Mouse (Mus musculus): ENCODE data around the gene Htr1a.

The Htr1a gene

DNA sequence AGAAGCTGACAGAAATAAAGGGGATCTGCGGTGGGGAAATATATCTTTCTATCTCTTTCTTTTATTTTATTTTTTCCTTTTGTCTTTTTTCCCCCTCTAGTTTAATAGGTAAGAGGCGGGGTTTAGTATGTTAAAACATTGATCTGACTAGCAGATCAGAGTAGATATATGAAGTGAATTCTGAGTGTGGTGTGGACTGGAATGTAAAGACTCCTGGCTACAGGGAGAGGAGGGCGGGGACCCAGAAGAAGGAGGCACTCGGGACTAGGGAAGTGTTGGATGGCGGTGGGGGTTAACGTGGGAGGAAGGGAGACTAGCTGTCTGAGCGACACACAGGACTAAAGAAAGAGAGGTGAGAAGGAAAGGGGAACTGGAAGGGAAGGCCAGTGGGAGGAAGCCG, at the start of gene Htr1a:
Gene Htr1a, plus strand, starts transcription at position 301 of the 400 bp plus-strand sequence.
- DNase-seq = no peak

DNA sequence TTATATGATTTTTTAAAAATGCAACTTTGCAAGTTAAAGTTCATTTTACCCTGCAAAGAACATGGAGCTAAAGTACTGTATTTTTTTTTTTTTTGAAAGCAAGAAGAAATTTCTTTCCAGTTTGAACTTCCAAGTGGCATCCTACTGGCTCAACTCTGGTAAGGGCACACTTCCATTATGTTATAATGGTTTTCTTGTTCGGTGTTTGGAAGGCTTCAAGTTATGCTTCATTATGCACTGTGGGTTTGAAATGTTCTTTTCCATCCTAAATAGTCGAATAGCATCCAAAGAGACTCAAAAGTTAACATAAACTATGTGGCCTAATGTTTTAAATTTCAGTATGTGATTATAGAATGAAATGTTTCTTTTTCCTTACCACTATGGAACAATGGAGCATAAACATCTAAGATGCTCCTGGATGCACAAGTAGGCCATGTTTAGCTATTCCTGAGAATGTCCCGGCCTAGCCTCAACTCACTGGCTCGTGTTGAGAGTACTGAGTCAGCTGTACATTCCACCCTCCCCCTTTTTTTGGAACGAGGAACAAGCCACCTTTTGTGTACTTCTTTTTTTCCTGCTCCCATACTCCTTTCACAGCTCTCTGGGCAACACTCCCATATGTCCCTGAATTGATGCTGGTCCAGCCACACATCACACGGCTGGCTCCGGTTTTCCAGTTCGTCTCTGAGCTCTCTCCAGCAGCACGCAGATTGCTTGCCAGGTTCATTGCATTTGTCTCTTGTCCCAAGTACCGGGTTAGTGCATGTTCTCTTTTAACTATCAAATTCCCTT, 31.7 kb upstream of the Htr1a start:
- no peak for DNase-seq

DNA sequence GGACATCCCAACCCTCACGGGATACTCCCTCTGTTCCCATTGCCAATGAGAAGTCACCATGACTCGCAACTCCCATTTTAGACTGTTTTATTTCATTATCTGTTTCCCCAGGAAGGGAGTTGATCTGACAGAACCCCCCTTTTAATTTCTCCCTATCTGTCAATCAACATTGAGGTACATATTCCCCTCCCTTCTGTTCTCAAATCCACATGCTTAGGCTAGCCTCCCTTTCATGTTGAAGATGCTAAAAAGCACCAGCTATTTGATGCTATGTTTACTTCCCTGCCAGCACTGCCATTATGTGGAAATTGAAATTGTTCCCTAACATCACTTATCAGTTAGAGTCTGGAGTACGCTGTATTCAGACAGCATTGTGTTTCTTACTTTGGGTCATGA, 31.1 kb upstream of the Htr1a start:
- no peak for DNase-seq

DNA sequence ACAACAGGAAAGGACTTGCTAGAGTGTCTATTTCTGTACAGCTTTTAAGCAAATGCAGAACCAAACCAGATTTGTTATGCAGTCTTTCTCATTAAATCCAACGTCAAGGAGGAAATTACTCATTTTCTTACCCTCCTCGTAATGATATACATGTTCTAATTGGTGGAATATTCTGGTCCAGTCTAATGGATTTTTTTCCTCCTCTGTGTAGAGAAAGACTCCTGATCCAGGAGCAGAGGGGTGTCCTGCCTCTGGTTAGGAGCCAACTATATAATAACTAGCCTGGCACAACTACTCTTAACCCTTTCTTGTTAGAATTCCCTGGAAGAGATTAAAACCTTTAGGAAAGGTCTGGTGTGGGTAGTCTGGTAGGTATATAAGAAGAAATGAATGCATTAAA, 10.3 kb upstream of the Htr1a start:
- DNase-seq = no peak

DNA sequence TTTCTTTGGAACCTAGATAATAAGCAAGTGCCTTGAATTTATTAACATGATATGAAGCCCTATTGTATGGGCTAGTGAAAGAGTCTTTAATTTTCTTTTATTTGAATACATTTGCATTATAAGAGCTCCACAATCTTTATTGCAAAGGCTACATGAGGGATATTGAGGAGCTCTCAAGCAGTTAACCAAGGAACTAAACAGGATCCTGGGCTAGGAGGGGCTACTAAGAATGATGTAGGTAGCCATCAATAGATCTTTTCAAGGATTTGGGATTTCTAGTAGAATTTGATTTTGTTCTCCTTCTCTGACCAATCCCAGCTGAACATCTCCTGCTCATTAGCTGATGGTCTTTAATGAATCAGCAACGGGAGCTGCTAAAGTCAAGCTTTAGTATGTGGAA, 9.8 kb upstream of the Htr1a start:
- no peak for DNase-seq

DNA sequence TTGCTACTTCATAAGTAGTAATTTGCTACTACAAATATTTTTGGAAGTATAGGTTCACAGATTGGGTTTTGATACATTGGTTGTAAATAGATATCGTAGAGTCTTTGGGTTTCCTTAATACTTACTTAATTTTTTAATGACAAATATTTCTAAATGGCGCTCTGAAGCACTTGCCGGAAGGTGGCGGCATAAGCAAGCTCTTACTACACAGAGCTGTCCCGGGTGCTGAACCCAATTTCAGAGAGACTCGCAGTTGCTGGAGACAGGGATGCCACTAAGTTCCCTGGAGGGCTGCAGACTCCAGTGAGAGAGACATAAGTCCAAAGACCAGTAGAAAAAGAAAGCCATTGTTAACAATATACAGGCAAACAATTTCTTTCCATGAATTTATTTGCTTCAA, 863 bp upstream of the Htr1a start:
- peak; percentile 57 for DNase-seq

DNA sequence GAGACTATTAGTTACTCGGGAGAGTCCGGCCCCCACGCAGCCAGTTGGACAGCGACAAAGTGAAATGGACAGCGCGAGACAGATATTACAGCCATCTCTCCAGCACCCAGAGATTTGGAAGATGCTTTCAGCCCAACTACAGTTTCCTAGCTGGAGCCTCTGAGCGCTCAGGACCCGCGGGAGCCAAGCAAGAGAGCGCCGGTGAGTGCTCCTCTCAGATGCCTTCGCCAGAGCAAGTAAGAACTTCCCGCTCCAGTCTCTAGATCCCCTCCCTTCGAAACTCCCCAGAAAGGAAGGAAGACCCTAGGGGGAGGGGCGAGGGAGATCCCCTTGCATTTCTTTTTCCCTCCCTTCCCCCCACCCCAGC, 415 bp downstream of the Htr1a start:
- DNase-seq = no peak

DNA sequence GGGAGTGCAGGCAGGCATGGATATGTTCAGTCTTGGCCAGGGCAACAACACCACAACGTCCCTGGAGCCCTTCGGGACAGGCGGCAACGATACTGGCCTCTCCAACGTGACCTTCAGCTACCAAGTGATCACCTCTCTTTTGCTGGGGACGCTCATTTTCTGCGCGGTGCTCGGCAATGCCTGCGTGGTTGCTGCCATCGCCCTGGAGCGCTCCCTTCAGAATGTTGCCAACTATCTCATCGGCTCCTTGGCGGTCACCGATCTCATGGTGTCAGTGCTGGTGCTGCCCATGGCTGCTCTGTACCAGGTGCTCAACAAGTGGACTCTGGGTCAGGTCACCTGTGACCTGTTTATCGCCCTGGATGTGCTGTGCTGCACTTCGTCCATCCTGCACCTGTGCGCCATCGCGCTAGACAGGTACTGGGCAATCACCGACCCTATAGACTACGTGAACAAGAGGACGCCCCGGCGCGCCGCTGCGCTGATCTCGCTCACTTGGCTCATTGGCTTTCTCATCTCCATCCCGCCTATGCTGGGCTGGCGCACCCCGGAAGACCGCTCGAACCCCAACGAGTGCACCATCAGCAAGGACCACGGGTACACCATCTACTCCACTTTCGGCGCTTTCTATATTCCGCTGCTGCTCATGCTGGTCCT, 927 bp downstream of the Htr1a start:
- no peak for DNase-seq

DNA sequence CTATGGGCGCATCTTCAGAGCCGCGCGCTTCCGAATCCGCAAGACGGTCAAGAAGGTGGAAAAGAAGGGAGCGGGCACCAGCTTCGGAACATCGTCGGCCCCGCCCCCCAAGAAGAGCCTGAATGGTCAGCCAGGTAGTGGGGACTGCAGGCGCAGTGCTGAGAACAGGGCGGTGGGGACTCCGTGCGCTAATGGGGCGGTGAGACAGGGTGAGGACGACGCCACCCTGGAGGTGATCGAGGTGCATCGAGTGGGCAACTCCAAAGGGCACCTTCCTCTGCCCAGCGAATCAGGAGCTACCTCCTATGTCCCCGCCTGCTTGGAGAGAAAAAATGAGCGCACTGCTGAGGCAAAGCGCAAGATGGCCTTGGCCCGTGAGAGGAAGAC, 1.4 kb downstream of the Htr1a start:
- DNase-seq = no peak

DNA sequence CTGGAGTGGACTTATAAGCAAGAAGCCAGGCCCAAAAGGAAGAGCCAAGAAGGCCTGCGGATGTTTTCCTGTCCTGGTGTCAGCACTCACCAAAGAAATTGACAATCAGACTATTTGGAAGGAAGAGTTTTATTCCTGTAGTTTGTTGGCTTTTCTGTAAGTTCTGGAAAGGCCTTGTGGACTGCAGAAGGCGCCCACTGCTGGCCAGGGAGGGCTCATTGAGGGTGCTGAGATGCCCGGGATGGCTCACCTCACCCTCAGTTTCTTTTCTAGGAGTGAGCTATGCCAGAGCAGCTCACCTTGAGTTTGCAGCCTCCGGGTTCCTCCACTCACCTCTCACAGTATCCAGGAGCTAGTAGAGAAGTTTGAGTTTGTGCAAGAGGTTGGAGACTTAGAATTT, 2.8 kb downstream of the Htr1a start:
- DNase-seq = no peak

DNA sequence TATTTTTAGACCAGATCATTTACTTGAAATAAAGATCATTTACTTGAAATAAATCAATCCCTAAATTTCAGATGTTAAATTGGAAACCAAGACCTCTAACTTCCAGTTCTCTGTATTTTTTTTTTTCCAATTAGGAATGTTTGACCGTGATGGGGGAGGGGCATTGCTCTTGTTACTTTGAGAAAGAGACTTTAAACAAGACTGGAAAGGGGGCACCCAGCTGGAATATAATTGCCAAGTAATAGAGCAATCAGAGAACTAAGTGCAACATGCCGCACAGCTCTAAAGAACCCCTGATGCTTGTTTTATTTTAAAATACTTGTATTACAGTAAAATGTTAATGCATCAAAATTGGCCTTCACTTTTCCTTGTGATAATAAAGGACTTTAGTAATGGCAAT, 4.3 kb downstream of the Htr1a start:
- no peak for DNase-seq

DNA sequence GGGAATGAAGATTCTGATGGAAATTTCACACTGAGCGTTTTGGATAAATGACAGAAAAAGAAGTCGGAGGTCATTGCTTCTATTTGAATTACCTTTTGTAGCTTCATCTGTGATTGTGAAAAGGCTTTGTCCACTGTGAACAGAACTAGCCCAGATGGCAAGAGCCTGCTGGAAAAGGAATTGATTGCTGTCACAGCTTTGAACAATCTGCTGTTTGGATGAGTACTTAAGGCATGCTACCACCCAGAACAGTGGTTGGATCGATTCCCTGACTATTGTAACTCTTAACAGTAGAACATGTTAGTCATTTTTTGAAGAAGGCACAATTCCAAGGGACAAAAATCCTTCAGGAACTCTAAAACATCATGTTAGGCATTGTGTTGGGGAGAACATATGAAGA, 8.1 kb downstream of the Htr1a start:
- DNase-seq = no peak
